Mouse (Mus musculus) cerebellum, adult 9-11 months (tissue): ENCODE measurements around the gene Sap30bp.
A peak's percentile ranks its signal among the peaks of the same experiment; 100 is the strongest.

Source experiments
- DNase-seq: peaks from one replicate; pipeline ENCODE4 v3.0.0; 2022

Gene Sap30bp

GRCm38 (mm10) chr11:115959018-115959417 lies 25.9 kb downstream of the Sap30bp start:
- no peak for DNase-seq

DNA sequence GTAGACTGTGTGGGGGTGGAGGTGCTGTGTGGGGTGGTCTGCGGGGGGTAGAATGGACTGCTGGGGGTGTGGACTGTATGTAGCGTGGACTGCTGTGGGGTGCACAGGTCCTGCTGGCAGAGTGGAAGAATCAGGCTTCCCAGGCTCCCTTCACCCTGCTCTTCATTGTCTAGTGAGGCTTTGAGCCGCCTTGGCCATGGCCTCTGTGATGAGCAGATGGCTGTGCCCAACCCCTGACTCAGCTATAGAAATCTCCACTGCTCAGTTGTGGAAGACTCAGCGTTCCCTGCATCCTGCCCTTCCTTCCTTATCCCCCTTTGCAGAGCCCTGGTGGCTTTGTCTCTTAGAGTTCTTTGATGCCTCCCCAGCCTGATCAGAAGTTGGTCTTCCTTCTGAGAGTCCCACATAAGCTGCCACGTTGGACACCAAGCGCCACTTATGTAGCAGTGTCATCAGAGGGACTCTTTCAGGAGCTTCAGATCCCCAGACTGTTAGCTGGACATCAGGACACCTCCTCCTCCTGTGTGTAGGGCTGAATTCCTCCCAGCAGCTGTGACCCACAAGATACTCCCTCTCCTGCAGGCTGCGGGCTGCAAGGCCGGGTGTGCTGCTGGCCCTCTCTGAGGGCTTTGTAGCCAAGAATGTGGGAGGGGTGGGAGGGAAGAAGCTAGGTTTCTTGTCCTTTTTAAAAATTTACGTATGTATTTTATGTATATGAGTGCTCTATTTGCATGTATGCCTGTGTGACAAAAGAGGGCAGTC lies 29.8 kb downstream of the Sap30bp start:
- no peak for DNase-seq

DNA sequence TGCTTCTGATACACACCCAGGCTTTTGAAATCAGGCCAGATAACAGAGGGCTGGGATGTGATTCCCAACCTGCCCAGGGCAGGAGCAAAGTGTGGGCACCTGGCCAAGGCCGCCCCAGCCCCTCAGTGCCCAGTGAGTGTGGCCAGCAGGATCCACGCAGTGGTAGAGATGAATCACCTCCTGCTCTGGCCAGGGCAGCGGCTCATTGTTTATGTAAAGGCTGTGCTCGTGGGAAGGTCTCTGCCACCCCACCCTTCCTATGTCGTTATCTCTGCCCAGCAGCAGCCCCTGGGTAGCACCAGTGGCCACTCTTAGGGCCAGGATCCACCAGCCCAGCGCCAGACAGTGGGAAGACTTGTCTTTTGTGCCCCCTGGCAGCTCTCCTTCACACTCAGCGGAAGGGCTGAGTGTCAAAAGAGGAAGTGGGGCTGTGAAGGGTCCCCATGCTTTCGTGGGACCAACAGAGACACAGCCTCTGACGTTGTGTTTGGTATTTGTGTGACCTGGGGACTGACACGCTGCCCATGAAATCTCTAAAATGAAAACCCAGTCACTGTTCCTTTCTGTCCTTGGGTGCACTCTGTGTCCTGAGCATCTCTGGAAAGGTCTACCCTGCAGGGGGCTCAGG lies 32.0 kb downstream of the Sap30bp start:
- DNase-seq: no peak

GRCm38 (mm10) chr11:115968731-115969405 lies 35.8 kb downstream of the Sap30bp start:
- no peak for DNase-seq

DNA sequence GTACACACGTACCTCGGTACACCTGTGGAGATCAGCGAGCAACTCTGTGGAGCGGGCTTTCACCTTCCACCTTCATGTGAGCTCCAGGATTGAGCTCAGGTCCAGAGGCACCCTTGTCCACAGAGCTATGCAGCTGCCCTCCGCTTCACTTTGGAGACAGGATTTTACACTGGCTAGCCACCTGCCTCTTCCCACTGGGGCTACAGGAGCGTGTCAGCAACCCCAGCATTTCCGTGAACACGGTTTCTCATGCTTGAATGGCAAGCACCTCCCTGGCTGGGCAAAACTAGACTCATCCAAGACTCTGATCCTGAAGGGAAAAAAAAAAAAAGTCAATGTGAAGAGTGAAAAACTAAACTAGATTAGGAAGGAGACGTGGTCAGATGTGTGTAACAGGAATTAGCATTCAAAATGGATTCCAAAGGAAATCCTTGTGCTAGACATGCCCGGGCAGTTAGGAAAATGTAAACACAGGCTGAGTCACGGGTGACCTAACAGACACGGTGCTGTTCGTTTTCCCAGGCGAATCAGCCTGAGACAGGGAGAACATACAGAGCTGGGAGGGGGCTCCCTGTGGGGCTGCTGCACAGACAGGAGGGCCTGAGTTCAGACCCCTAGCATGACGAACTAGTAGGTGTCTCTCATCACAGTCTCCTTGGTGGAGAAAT lies 37.1 kb downstream of the Sap30bp start:
- no peak for DNase-seq

GRCm38 (mm10) chr11:115971016-115971415 lies 37.9 kb downstream of the Sap30bp start:
- no peak for DNase-seq

GRCm38 (mm10) chr11:115974309-115975082 lies 41.4 kb downstream of the Sap30bp start, which contains the start of gene Itgb4:
TSS of gene Itgb4 (plus strand) at chr11:115974709.
- no peak for DNase-seq

GRCm38 (mm10) chr11:115975083-115975420 lies 42.0 kb downstream of the Sap30bp start:
- DNase-seq: no peak

GRCm38 (mm10) chr11:115975544-115975943 lies 42.5 kb downstream of the Sap30bp start:
- DNase-seq: no peak

DNA sequence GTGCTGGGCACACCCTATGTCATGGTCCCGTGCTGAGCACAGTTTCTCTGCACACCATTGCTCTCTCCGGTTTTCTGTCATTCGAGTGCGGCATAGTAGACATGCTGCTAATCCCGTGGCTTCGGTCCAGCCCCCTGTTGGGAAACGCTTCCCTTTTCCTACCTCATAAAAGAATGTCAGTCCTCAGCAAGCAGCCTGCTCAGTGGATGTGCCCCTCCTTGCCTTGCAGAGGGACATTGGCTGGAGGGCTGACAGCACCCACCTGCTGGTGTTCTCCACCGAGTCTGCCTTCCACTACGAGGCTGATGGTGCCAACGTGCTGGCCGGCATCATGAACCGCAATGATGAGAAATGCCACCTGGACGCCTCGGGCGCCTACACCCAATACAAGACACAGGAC lies 49.4 kb downstream of the Sap30bp start:
- DNase-seq: peak; percentile 57

GRCm38 (mm10) chr11:115983291-115983690 lies 50.2 kb downstream of the Sap30bp start:
- no peak for DNase-seq

DNA sequence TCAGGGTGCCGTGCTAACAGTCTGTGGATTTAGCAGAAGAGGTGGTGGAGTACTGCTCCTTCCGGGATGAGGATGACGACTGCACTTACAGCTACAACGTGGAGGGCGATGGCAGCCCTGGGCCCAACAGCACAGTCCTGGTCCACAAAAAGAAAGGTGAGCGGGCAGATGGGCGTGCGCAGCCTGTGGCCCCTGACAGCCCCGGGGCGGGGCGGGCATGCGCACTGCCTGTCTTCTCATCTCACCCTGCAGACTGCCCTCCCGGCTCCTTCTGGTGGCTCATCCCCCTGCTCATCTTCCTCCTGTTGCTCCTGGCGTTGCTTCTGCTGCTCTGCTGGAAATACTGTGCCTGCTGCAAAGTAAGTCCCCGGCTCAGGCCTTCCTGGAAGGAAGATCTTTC lies 56.6 kb downstream of the Sap30bp start:
- no peak for DNase-seq

DNA sequence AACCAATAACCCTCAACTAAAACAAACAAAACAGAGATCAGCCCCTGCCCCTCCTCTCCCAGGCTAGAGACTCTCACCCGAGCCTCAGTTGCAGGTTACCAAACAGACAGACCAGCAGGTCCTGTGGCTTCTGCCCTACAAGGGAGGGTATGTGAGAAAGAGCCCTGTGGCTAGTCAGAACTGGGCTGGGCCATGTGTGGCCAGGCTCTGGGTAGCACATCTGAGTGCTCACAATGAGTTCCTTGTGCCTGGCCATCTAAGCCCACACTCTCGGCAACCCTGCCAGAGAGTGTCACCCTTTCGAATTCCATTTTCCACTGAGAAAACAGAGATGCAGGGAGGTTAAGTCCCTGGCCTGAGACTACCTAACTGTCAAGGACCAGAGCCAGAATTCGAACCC lies 59.0 kb downstream of the Sap30bp start:
- no peak for DNase-seq

DNA sequence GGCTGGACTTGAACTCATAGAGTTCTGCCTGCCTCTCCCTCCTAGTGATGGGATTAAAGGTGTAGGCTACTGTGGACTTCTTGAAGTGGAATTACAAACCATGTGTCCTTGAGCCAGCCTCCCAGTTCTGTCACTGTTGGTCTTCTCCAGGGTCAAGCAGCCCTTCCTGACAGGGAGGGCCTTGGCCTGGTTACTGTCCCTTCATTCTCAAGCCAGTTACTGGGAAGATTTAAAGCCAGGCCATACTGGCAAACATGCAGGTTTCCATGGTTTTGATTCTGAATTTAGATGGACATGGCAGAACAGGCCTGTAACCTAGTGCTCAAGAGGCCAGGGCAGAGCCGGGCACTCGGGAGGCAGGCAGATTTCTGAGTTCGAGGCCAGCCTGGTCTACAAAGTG lies 62.2 kb downstream of the Sap30bp start:
- no peak for DNase-seq

DNA sequence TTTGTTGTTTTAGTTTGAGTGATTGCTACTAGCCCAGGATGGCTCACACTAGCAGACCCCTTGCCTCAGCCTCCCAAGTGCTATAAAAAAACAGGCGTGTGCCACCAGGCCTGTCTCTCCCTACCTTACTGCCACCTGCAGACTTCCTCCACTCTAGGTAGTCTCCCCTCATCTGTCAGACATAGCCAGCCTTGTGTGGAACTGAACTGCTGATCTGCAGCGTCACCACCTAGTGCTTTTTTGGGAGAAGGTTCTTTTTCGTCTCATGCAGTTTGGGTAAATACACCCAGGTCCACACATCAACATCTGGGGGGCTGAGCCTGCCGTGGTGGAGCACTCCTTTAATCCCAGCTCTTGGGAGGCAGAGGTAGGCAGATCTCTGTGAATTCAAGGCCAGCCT lies 64.0 kb downstream of the Sap30bp start:
- DNase-seq: no peak

- peak; percentile 60 for DNase-seq
These were observed 64.6 kb downstream of the Sap30bp start for GRCm38 (mm10) chr11:115997662-115998061.

DNA sequence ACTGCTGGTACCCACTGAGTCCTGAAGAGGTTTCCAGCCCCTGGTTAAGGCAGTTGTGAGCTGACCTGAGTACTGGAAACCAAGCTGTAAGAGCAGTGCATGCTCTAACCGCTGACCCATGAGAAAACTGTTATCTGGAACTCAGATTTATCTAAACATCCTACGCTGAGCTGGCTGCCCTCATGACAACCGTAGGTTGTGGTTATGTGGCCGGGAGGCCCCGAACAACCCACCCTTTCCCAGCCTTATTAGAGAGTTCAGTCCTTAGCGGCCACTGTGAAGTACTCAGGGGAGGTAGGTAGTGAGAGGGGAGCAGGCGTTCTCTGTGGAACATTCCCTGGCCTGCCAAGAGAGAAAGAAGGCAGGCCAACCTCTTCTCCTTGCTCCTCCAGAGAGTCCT lies 65.9 kb downstream of the Sap30bp start:
- DNase-seq: no peak

GRCm38 (mm10) chr11:115999538-116000143 lies 66.6 kb downstream of the Sap30bp start:
- peak; percentile 73 for DNase-seq

GRCm38 (mm10) chr11:116000607-116001006 lies 67.5 kb downstream of the Sap30bp start:
- no peak for DNase-seq

GRCm38 (mm10) chr11:116001725-116002124 lies 68.6 kb downstream of the Sap30bp start:
- no peak for DNase-seq

DNA sequence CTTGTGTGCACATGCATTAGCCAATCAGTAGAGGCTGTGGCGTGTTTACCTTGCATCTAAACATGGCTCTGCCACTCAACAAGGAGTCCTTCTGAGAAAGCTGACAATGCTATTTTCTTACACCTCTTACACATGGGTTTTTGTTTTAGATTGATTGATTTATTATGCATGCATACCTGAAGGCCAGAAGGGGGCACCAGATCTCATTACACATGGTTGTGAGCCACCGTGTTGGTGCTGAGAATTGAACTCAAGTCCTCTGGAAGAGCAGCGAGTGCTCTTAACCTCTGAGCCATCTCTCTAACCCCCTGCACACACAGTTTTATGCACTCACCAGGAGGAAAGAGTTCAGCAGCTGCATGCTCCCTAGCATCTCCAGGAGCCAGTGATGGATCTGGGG lies 69.8 kb downstream of the Sap30bp start:
- no peak for DNase-seq

DNA sequence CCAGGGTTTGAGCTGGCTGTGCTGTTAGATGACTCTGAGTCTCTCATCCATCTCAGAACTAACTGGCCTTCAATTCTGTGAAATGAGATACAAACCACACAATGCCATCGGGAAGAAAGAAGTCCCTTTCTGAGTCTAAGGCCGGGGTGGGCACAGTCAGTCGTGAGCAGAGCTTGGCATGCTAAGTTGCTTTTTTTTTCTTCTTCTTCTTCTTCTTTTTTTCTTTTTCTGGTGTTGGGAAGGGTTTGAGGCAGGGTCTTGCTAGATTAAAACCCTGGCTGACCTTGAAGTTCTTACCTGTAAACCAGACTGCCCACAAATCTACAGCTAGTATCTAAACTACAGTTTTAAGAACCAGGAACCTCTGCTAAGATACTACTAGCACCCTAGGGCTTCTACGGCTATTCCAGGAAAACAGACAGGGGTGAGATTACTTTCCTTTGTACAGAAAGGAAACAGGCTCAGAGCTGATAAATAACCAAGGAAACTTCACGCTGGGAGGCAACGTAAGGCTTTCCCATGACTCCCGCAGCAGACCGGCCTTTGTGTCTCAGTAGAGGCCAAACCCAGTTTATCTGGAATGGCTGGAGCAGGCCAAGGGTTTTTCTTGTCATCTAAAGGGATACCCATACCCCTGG lies 71.2 kb downstream of the Sap30bp start:
- DNase-seq: no peak
